Mouse (Mus musculus) liver, embryonic 14.5 days (tissue): ENCODE data around the gene Tmem80. TPM values are rescaled to one million over a fixed set of nuclear protein-coding genes. Genes with fewer than 3 reads are reported as not detected.

ENCODE experiments used
- ATAC-seq: fragments of 200-750 bp; cut with Nextera tagmentation; 2 replicates; pipeline ENCODE4 v1.8.0; 2017; ENCODE audit warnings: moderate number of reproducible peaks, mild to moderate bottlenecking, moderate library complexity; ENCODE audit not compliant: insufficient read depth
- DNase-seq, 3 experiments: peaks; one replicate each; pipeline ENCODE4 v3.0.0-alpha.2; 2012 to 2013; ENCODE audit warnings: low read depth in 3 of 3, low spot score in 3 of 3
- H3K27ac ChIP-seq: fragments of 300-500 bp; sonication (generic); 2 replicates; pipeline ENCODE4 v1.5.1; 2014; ENCODE audit warnings: moderate library complexity, mild to moderate bottlenecking, control low read depth, inconsistent platforms
- H3K27me3 ChIP-seq: fragments of 300-500 bp; sonication (generic); 2 replicates; pipeline ENCODE4 v1.6.1; 2014; ENCODE audit warnings: mild to moderate bottlenecking, low read length, moderate library complexity; ENCODE audit not compliant: control insufficient read depth, insufficient read depth
- H3K36me3 ChIP-seq: fragments of 300-500 bp; sonication (generic); replicated peaks from 2 replicates; pipeline ENCODE4 v1.6.1; 2014; ENCODE audit warnings: low read depth; ENCODE audit not compliant: control insufficient read depth, insufficient read depth
- H3K4me1 ChIP-seq, 2 experiments: fragments of 200-500 bp in 1 of 2; fragments of 300-500 bp in 1 of 2; sonication (generic) in 1 of 2; replicated peaks; 2 replicates each; pipeline ENCODE4 v1.6.1; 2012 to 2014; ENCODE audit warnings: antibody characterized with exemption in 1 of 2, inconsistent platforms in 1 of 2, low read length in 1 of 2; ENCODE audit not compliant: control insufficient read depth in 2 of 2, insufficient read depth in 2 of 2
- H3K4me2 ChIP-seq: fragments of 300-500 bp; sonication (generic); 2 replicates; pipeline ENCODE4 v1.6.1; 2014; ENCODE audit warnings: low read depth, mild to moderate bottlenecking, control low read depth, moderate library complexity
- H3K4me3 ChIP-seq, 2 experiments: fragments of 200-500 bp in 1 of 2; fragments of 300-500 bp in 1 of 2; sonication (generic) in 1 of 2; 2 replicates each; pipeline ENCODE4 v1.5.1; 2012 to 2014; ENCODE audit warnings: low read depth in 2 of 2, low read length in 2 of 2, mild to moderate bottlenecking in 2 of 2, control low read depth in 1 of 2, inconsistent platforms in 1 of 2, moderate library complexity in 1 of 2; ENCODE audit not compliant: insufficient read depth in 1 of 2
- H3K9ac ChIP-seq: fragments of 300-500 bp; sonication (generic); replicated peaks from 2 replicates; pipeline ENCODE4 v1.6.1; 2014; ENCODE audit warnings: mild to moderate bottlenecking, control low read depth, moderate library complexity
- H3K9me3 ChIP-seq: fragments of 300-500 bp; sonication (generic); 2 replicates; pipeline ENCODE4 v1.6.1; 2016; ENCODE audit warnings: low read length, mixed read lengths; ENCODE audit not compliant: control insufficient read depth
- CTCF ChIP-seq: IDR thresholded peaks from 2 replicates; pipeline ENCODE4 v1.5.1; 2016; ENCODE audit warnings: antibody characterized with exemption, low read depth, control low read depth
- EP300 ChIP-seq: IDR thresholded peaks from 2 replicates; pipeline ENCODE4 v1.6.1; 2016; ENCODE audit warnings: antibody characterized with exemption, low read depth
- WGBS: fragments of 180-500 bp; shearing (Covaris S2); extraction: QIAGEN DNeasy Blood & Tissue Kit; methylation state at CpG from one replicate; pipeline ENCODE4 v1.1.7; 2014; ENCODE audit not compliant: insufficient replicate concordance; 5-methylcytosine and 5-hydroxymethylcytosine counted together
- polyA plus RNA-seq, 2 experiments: library from polyadenylated mRNA; depleted of rRNA in 1 of 2; stranded (reverse) in 1 of 2; unstranded in 1 of 2; fragments of >200 nt; fragmentation: Nextera tagmentation in 1 of 2; extraction: Ambion mirVana in 1 of 2; gene quantifications; 2 replicates each; pipeline versions ENCODE4 v1.2.1 to v1.2.3; 2012 to 2014

The Tmem80 gene
- polyA plus RNA-seq (2012; rRNA removed) (10.7 and 13.6 TPM in 2 replicates), polyA plus RNA-seq (2014; fragmentation: Nextera tagmentation; extraction: Ambion mirVana) (11.3 and 13.0 TPM in 2 replicates)

GRCm38 (mm10) chr7:141327469-141328372 lies at the start of gene Tmem80, which contains the start of gene Deaf1:
Gene Tmem80, plus strand, starts transcription at chr7:141327739.
Gene Deaf1, minus strand, starts transcription at chr7:141327690.
- Histone ChIP-seq H3K9me3 (no peaks in the 10 kb centered on the region), H3K9ac (peak within 1 kb of the TSS; percentile 91), H3K27me3 (no peaks in the 10 kb centered on the region), H3K27ac (peak within 1 kb of the TSS; percentile 89), H3K4me3 (peak within 1 kb of the TSS; percentile 77 to 91), H3K4me2 (peak within 1 kb of the TSS; percentile 82), H3K36me3 (peaks cover 8% of the 10 kb centered on the region), H3K4me1 (peaks cover 19 to 23% of the 10 kb centered on the region in 2 experiments)
- WGBS, result under 1% methylated on average over 105 of the region's 105 CpGs
- DNase-seq (peak; percentile 94 to 95 (median 94)), ATAC-seq (peak; percentile 91)
- no peak for TF ChIP-seq EP300
- TF ChIP-seq CTCF, result no peak

GRCm38 (mm10) chr7:141278766-141279590 lies 48.6 kb upstream of the Tmem80 start, which contains the start of gene Sct:
Gene Sct, minus strand, starts transcription at chr7:141279133.
- Histone ChIP-seq H3K36me3 (no peaks in the 10 kb centered on the region), H3K4me1 (peaks cover 0 to 2% of the 10 kb centered on the region in 2 experiments; a peak in 1 of 4 replicates), H3K27ac (no peak within 1 kb of the TSS), H3K9me3 (no peaks in the 10 kb centered on the region), H3K4me3 (peak within 1 kb of the TSS; percentile 1 to 31; a peak in 3 of 4 replicates), H3K4me2 (peak within 1 kb of the TSS; percentile 58), H3K27me3 (peaks cover 22% of the 10 kb centered on the region), H3K9ac (no peak within 1 kb of the TSS)
- TF ChIP-seq EP300 (no peak), CTCF (peak; percentile 56; the same call in 1 of the 2 replicates)
- DNase-seq (no peak), ATAC-seq (no peak)
- 5% methylated on average over 46 of the region's 46 CpGs for WGBS

DNA sequence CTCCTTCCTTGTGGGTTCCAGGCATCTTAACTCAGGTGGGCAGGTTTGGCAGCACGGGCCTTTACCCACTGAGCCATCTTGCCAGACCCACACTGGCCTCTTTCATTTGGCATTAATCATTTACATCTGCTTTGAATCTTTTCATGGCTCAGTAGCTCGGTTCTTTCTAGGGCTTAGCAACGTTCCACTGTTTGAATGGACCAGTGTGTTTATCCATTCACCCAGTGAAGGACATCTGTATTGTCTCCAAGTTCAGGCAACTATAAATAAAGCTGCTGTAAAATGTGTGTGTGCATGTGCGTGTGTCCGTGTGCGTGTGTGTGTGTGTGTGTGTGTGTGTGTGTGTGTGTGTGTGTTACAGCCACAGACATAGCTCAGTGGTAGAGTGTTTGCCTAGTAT lies 46.1 kb upstream of the Tmem80 start:
- Histone ChIP-seq H3K9ac (no peak overlapping the region), H3K4me3 (no peak overlapping the region), H3K36me3 (no peaks in the 10 kb centered on the region), H3K27me3 (peaks cover 22% of the 10 kb centered on the region), H3K9me3 (no peaks in the 10 kb centered on the region), H3K4me2 (no peak overlapping the region), H3K27ac (no peak overlapping the region), H3K4me1 (peaks cover 0 to 2% of the 10 kb centered on the region in 2 experiments; a peak in 1 of 4 replicates)
- 72% methylated on average over 6 of the region's 6 CpGs for WGBS
- ATAC-seq (no peak), DNase-seq (no peak)
- TF ChIP-seq CTCF (no peak), EP300 (no peak)

- Histone ChIP-seq H3K4me1 (peaks cover 0 to 2% of the 10 kb centered on the region in 2 experiments; a peak in 1 of 4 replicates), H3K9me3 (no peaks in the 10 kb centered on the region), H3K4me3 (no peak overlapping the region), H3K9ac (no peak overlapping the region), H3K27ac (no peak overlapping the region), H3K27me3 (peaks cover 22% of the 10 kb centered on the region), H3K4me2 (no peak overlapping the region), H3K36me3 (no peaks in the 10 kb centered on the region)
- DNase-seq (no peak), ATAC-seq (no peak)
- TF ChIP-seq EP300, result no peak
- TF ChIP-seq CTCF, result no peak
- 69% methylated on average over 4 of the region's 4 CpGs for WGBS
These were observed 44.8 kb upstream of the Tmem80 start for GRCm38 (mm10) chr7:141282756-141283155.
